Mouse (Mus musculus): ENCODE data around the gene Myo10.

- no peak for TF ChIP-seq CTCF (IDR thresholded peaks at IDR 0.05; ENCODE audit: low read depth, low read length)
- no peak for TF ChIP-seq POLR2A (IDR thresholded peaks at IDR 0.05; ENCODE audit: extremely low read depth, insufficient read depth, low read length)
Observed at GRCm38 (mm10) chr15:25755536-25755935, 133.2 kb downstream of the Myo10 start.

Data from liver, adult 2 months (tissue).